Mouse (Mus musculus) embryonic facial prominence, embryonic 15.5 days (tissue): ENCODE data around the gene Kitl. TPM values are rescaled to one million over a fixed set of nuclear protein-coding genes. Genes with fewer than 3 reads are reported as not detected.

Experiments used
- ATAC-seq: fragments of 200-750 bp; cut with Nextera tagmentation; 2 replicates; pipeline ENCODE4 v1.8.0; 2017; ENCODE audit warnings: low read depth, moderate TSS enrichment; ENCODE audit not compliant: insufficient number of reproducible peaks, low FRiP score, low TSS enrichment
- H3K27ac ChIP-seq: fragments of 300-500 bp; sonication (generic); replicated peaks from 2 replicates; pipeline ENCODE4 v1.5.1; 2015; ENCODE audit warnings: mild to moderate bottlenecking, inconsistent platforms
- H3K27me3 ChIP-seq: fragments of 300-500 bp; sonication (generic); 2 replicates; pipeline ENCODE4 v1.6.1; 2015; ENCODE audit warnings: inconsistent platforms
- H3K36me3 ChIP-seq: fragments of 300-500 bp; sonication (generic); 2 replicates; pipeline ENCODE4 v1.6.1; 2015; ENCODE audit warnings: mild to moderate bottlenecking, inconsistent platforms
- H3K4me1 ChIP-seq: fragments of 300-500 bp; sonication (generic); 2 replicates; pipeline ENCODE4 v1.6.1; 2015; ENCODE audit warnings: inconsistent platforms
- H3K4me2 ChIP-seq: fragments of 300-500 bp; sonication (generic); replicated peaks from 2 replicates; pipeline ENCODE4 v1.6.1; 2015; ENCODE audit warnings: mild to moderate bottlenecking, inconsistent platforms
- H3K4me3 ChIP-seq: fragments of 300-500 bp; sonication (generic); replicated peaks from 2 replicates; pipeline ENCODE4 v1.5.1; 2015; ENCODE audit warnings: mild to moderate bottlenecking, inconsistent platforms
- H3K9ac ChIP-seq: fragments of 300-500 bp; sonication (generic); 2 replicates; pipeline ENCODE4 v1.6.1; 2015; ENCODE audit warnings: inconsistent platforms
- H3K9me3 ChIP-seq: fragments of 300-500 bp; sonication (generic); replicated peaks from 2 replicates; pipeline ENCODE4 v1.6.1; 2016; ENCODE audit warnings: inconsistent platforms
- WGBS: fragments of 180-500 bp; shearing (Covaris S2); methylation state at CpG from one replicate; pipeline ENCODE4 v1.1.7; 2015; 5-methylcytosine and 5-hydroxymethylcytosine counted together
- microRNA-seq: library from miRNA; unstranded; fragments of <30 nt; microRNA quantifications from one replicate; pipeline ENCODE4, GENCODE M21; 2016; ENCODE audit warnings: borderline number of aligned reads
- polyA plus RNA-seq: library from polyadenylated mRNA; unstranded; fragments of >200 nt; fragmentation: Nextera tagmentation; extraction: Ambion mirVana; gene quantifications from 2 replicates; pipeline ENCODE4 v1.2.1, GENCODE M21; 2015

Kitl gene
- polyA plus RNA-seq, 1 experiment from 2014 or later: 23.2 TPM

DNA sequence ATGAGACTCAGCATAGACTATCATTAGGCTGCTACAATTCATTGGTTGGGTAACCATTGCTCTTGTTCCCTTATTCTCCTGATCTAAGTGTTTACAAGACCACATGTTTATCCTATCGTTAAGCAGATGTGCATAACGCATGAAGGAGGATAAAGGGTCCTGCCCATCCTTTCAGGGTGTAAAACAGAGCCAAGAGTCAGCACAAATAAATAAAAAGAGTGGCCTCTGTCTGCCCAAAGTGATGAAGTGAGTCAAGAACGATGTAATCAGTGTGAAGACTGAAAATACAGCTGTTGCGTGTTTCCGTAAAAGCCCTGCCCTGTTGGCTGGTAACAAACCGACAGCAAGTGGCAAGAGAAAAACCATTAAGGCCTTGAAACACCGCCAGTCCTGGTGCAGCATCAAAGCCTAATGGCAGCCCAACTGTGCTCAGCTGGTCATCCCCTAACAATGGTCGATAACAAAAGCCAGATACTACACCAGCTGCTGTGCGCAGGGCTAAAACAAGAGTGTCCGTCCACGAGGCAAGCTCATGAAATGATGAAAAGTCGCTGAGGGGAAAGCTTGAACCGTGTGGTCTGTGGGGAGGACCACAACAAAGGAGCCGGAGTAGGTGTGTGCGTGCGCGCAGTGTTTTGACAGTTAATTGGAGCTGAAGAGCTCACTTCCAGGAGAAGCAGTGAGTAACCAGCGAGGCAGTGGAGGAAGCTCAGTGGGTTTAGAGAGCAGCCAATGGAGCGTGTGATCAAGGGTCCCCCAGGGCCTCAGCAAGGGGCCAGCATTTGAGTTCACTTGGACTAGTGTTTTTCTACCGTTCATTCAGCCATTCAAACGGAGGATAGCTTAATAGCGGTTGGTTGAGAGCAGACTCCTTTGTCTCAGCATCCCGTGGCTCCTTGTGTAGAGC is 112.7 kb downstream of the Kitl start:
- no peaks in the 10 kb centered on the region for H3K9me3 ChIP-seq
- H3K27ac ChIP-seq: no peak overlapping the region
- WGBS: 56% methylated on average over 23 of the region's 23 CpGs
- no peak overlapping the region for H3K4me2 ChIP-seq
- H3K9ac ChIP-seq: no peak overlapping the region
- H3K36me3 ChIP-seq: no peaks in the 10 kb centered on the region
- H3K4me3 ChIP-seq: no peak overlapping the region
- ATAC-seq: no peak
- H3K4me1 ChIP-seq: no peaks in the 10 kb centered on the region
- no peaks in the 10 kb centered on the region for H3K27me3 ChIP-seq

DNA sequence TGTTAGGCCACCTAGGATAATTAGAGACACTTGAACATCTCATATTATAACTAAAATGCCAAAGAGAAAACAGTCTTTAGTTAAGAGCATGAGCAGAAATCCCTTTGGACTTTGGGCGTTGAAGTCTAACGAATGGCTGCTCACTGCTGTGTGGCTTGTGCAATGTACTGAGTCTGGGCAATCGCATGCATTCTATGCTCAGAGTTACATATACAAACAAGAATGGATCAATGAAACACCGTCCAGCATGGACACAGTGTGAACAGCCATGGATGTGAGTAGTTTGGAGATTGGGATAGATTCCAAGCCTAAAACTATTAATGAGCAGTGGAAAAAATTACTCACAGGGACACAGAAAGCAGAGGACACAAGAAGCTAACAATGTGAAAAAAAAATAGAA is 116.2 kb downstream of the Kitl start:
- ATAC-seq: no peak
- H3K27ac ChIP-seq: no peak overlapping the region

DNA sequence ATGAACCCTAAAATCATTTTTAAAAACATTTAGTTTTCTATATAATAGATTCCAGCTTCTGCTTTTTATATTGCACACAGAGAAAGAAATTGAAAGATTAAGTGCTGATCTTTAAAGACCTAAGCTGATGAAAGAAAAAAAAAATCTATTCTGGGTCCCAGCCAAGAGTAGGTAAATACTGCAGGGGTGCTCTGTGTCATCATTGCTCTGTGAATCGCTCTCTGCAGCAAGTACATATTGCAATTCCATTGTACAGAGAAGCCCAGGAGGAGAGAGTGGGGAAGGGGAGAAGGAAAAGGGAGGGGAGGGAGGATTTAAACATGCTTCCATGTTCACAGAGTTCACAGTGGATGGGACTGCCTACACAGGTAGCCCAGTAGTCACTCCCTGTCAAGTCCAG is 116.9 kb downstream of the Kitl start:
- Histone ChIP-seq H3K27ac (no peak overlapping the region), H3K4me2 (no peak overlapping the region), H3K9ac (no peak overlapping the region), H3K27me3 (no peaks in the 10 kb centered on the region), H3K36me3 (no peaks in the 10 kb centered on the region), H3K4me1 (no peaks in the 10 kb centered on the region), H3K9me3 (no peaks in the 10 kb centered on the region), H3K4me3 (no peak overlapping the region)
- 29% methylated on average over 1 of the region's 1 CpGs for WGBS
- no peak for ATAC-seq

More for the DNA sequence above, 116.2 kb downstream of the Kitl start:
- WGBS: 78% methylated on average over 4 of the region's 4 CpGs
- H3K4me3 ChIP-seq: no peak overlapping the region
- no peaks in the 10 kb centered on the region for H3K9me3 ChIP-seq
- H3K9ac ChIP-seq: no peak overlapping the region
- H3K36me3 ChIP-seq: no peaks in the 10 kb centered on the region
- H3K4me1 ChIP-seq: no peaks in the 10 kb centered on the region
- no peaks in the 10 kb centered on the region for H3K27me3 ChIP-seq
- H3K4me2 ChIP-seq: no peak overlapping the region

DNA sequence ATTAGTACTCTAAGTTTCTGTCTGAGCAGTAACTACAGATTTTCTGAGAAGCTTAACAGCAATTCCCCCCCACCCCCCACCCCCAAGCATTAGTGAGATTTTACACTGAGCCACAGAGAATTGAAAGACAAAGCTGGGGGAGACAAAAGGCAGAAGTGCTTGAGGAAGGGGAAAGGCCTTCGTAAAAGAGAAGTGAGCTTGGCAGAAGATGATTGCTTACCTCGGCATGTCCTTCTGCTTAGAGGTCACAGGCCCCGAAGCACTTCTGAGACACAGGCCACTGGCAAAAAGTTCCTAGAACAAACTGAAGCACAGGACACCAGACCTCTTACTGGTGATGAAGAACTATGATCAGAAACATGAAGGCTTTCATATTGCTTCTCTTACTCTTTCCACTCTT is 123.1 kb downstream of the Kitl start:
- Histone ChIP-seq H3K9me3 (no peaks in the 10 kb centered on the region), H3K27me3 (no peaks in the 10 kb centered on the region), H3K4me3 (no peak overlapping the region), H3K4me1 (no peaks in the 10 kb centered on the region), H3K9ac (no peak overlapping the region), H3K27ac (no peak overlapping the region), H3K4me2 (no peak overlapping the region), H3K36me3 (no peaks in the 10 kb centered on the region)
- no peak for ATAC-seq
- 78% methylated on average over 3 of the region's 3 CpGs for WGBS

DNA sequence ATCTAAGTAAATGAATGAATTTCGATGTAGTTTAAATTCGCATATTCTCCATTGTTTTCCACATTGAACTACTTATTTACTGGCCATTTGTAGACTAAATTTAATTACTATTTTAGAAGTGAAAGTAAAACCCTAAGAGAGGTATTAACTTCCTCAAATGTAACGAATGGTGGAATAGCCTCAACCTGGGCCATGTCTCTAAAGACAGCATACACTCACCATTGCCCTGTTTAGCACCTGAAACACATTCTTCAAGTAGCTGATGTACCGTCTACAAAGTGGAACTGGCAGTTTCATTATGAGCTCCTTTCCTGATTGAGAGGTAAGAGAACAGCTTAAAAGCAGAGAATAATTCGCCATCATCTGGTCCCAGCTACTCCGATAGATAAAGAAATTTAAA is 132.7 kb downstream of the Kitl start:
- WGBS: 90% methylated on average over 6 of the region's 6 CpGs
- Histone ChIP-seq H3K36me3 (no peaks in the 10 kb centered on the region), H3K9ac (no peak overlapping the region), H3K4me1 (no peaks in the 10 kb centered on the region), H3K27me3 (no peaks in the 10 kb centered on the region), H3K9me3 (no peaks in the 10 kb centered on the region), H3K4me2 (no peak overlapping the region), H3K4me3 (no peak overlapping the region), H3K27ac (no peak overlapping the region)
- no peak for ATAC-seq

Small RNA genes within 50 kb of the gene (microRNA-seq; reads per million reads assigned to microRNA genes)
- gene Gm22918 (not detected), gene Gm25287 (not detected)
